Mouse (Mus musculus) forebrain, embryonic 13.5 days (tissue): Measurements from ENCODE around the gene Srrd. TPM values are rescaled to one million over a fixed set of nuclear protein-coding genes. Genes with fewer than 3 reads are reported as not detected.
"Not testable (repeated sequence)": the region's sequence is repeated elsewhere in the genome, so short reads cannot be mapped to it uniquely, and the experiment has no call there.

Source experiments
- ATAC-seq: fragments of 200-750 bp; cut with Nextera tagmentation; 2 replicates; pipeline ENCODE4 v1.8.0; 2017
- H3K27ac ChIP-seq: fragments of 300-500 bp; sonication (generic); 2 replicates; pipeline ENCODE4 v1.5.1; 2015; ENCODE audit warnings: inconsistent platforms, mild to moderate bottlenecking, moderate library complexity
- H3K27me3 ChIP-seq: fragments of 300-500 bp; sonication (generic); 2 replicates; pipeline ENCODE4 v1.6.1; 2015; ENCODE audit warnings: mild to moderate bottlenecking, inconsistent platforms
- H3K36me3 ChIP-seq: fragments of 300-500 bp; sonication (generic); 2 replicates; pipeline ENCODE4 v1.6.1; 2015; ENCODE audit warnings: mild to moderate bottlenecking, inconsistent platforms; ENCODE audit not compliant: poor library complexity, severe bottlenecking
- H3K4me1 ChIP-seq: fragments of 300-500 bp; sonication (generic); 2 replicates; pipeline ENCODE4 v1.6.1; 2015; ENCODE audit warnings: inconsistent platforms
- H3K4me2 ChIP-seq: fragments of 300-500 bp; sonication (generic); 2 replicates; pipeline ENCODE4 v1.6.1; 2015; ENCODE audit warnings: inconsistent platforms, mild to moderate bottlenecking, moderate library complexity
- H3K4me3 ChIP-seq: fragments of 300-500 bp; sonication (generic); 2 replicates; pipeline ENCODE4 v1.5.1; 2015; ENCODE audit warnings: mild to moderate bottlenecking, inconsistent platforms
- H3K9ac ChIP-seq: fragments of 300-500 bp; sonication (generic); 2 replicates; pipeline ENCODE4 v1.6.1; 2015; ENCODE audit warnings: mild to moderate bottlenecking, inconsistent platforms
- H3K9me3 ChIP-seq: fragments of 300-500 bp; sonication (generic); replicated peaks from 2 replicates; pipeline ENCODE4 v1.6.1; 2016; ENCODE audit warnings: inconsistent platforms
- WGBS: fragments of 180-500 bp; shearing (Covaris S2); methylation state at CpG from one replicate; pipeline ENCODE4 v1.1.7; 2015; 5-methylcytosine and 5-hydroxymethylcytosine counted together
- polyA plus RNA-seq: library from polyadenylated mRNA; unstranded; fragments of >200 nt; fragmentation: Nextera tagmentation; extraction: Ambion mirVana; gene quantifications from 2 replicates; pipeline ENCODE4 v1.2.1, GENCODE M21; 2015

Gene Srrd
- polyA plus RNA-seq, 1 experiment from 2014 or later, result 47.3 TPM

- peak within 1 kb of the TSS; percentile 53; the same call in 1 of the 2 replicates for H3K27ac ChIP-seq
- no peaks in the 10 kb centered on the region for H3K9me3 ChIP-seq
- peak within 1 kb of the TSS; percentile 87 for H3K4me3 ChIP-seq
- peak; percentile 93 for ATAC-seq
- peak within 1 kb of the TSS; percentile 78 for H3K4me2 ChIP-seq
- peaks cover 33% of the 10 kb centered on the region for H3K36me3 ChIP-seq
- no peaks in the 10 kb centered on the region for H3K27me3 ChIP-seq
- peak within 1 kb of the TSS; percentile 79 for H3K9ac ChIP-seq
- WGBS, result 8% methylated on average over 48 of the region's 48 CpGs
- H3K4me1 ChIP-seq, result peaks cover 21% of the 10 kb centered on the region
Observed at GRCm38 (mm10) chr5:112325546-112326445, 17.0 kb downstream of the Srrd start, which contains the start of gene Tfip11. Tfip11 (plus strand) TSS chr5:112326358.

GRCm38 (mm10) chr5:112324637-112325545, 17.9 kb downstream of the Srrd start:
- Histone ChIP-seq H3K27me3 (no peaks in the 10 kb centered on the region), H3K27ac (no peak overlapping the region), H3K9me3 (no peaks in the 10 kb centered on the region), H3K4me3 (no peak overlapping the region; the same call in 1 of the 2 replicates), H3K4me2 (peak overlapping the region; percentile 78), H3K36me3 (peaks cover 24% of the 10 kb centered on the region), H3K4me1 (peaks cover 21% of the 10 kb centered on the region), H3K9ac (no peak overlapping the region)
- ATAC-seq, result no peak
- 41% methylated on average over 24 of the region's 24 CpGs for WGBS

- Histone ChIP-seq H3K27me3 (no peaks in the 10 kb centered on the region), H3K9me3 (no peaks in the 10 kb centered on the region), H3K4me3 (no peak overlapping the region), H3K27ac (no peak overlapping the region), H3K4me1 (peaks cover 20% of the 10 kb centered on the region), H3K4me2 (no peak overlapping the region), H3K36me3 (peaks cover 8% of the 10 kb centered on the region), H3K9ac (no peak overlapping the region)
- ATAC-seq, result no peak
- 86% methylated on average over 6 of the region's 6 CpGs for WGBS
Observed at GRCm38 (mm10) chr5:112323246-112323645, 19.6 kb downstream of the Srrd start.

GRCm38 (mm10) chr5:112321376-112321775, 21.5 kb downstream of the Srrd start:
- H3K36me3 ChIP-seq, result no peaks in the 10 kb centered on the region
- no peaks in the 10 kb centered on the region for H3K9me3 ChIP-seq
- no peak overlapping the region for H3K4me3 ChIP-seq
- H3K27me3 ChIP-seq, result no peaks in the 10 kb centered on the region
- peaks cover 5% of the 10 kb centered on the region; the same call in 1 of the 2 replicates for H3K4me1 ChIP-seq
- H3K9ac ChIP-seq, result no peak overlapping the region
- WGBS, result 78% methylated on average over 4 of the region's 4 CpGs
- H3K4me2 ChIP-seq, result no peak overlapping the region
- no peak for ATAC-seq
- no peak overlapping the region for H3K27ac ChIP-seq

GRCm38 (mm10) chr5:112320936-112321335, 21.9 kb downstream of the Srrd start:
- ATAC-seq, result no peak
- WGBS, result 75% methylated on average over 6 of the region's 6 CpGs
- Histone ChIP-seq H3K9me3 (no peaks in the 10 kb centered on the region), H3K9ac (no peak overlapping the region), H3K4me3 (no peak overlapping the region), H3K27me3 (no peaks in the 10 kb centered on the region), H3K27ac (no peak overlapping the region), H3K4me1 (peaks cover 5% of the 10 kb centered on the region; the same call in 1 of the 2 replicates), H3K4me2 (no peak overlapping the region), H3K36me3 (peaks cover 1% of the 10 kb centered on the region)

GRCm38 (mm10) chr5:112320379-112320778, 22.5 kb downstream of the Srrd start:
- H3K4me1 ChIP-seq, result peaks cover 3% of the 10 kb centered on the region; the same call in 1 of the 2 replicates
- ATAC-seq, result no peak
- no peak overlapping the region for H3K9ac ChIP-seq
- peaks cover 7% of the 10 kb centered on the region for H3K36me3 ChIP-seq
- 83% methylated on average over 5 of the region's 5 CpGs for WGBS
- no peak overlapping the region for H3K27ac ChIP-seq
- no peaks in the 10 kb centered on the region for H3K9me3 ChIP-seq
- H3K4me2 ChIP-seq, result no peak overlapping the region
- no peak overlapping the region for H3K4me3 ChIP-seq
- H3K27me3 ChIP-seq, result no peaks in the 10 kb centered on the region

GRCm38 (mm10) chr5:112319343-112319742, 23.5 kb downstream of the Srrd start:
- H3K4me1 ChIP-seq, ATAC-seq: not testable (repeated sequence)

GRCm38 (mm10) chr5:112317328-112317727, 25.5 kb downstream of the Srrd start:
- H3K9ac ChIP-seq, result no peak overlapping the region
- H3K27ac ChIP-seq, result no peak overlapping the region
- no peaks in the 10 kb centered on the region for H3K4me1 ChIP-seq
- no peak overlapping the region for H3K4me3 ChIP-seq
- WGBS, result 63% methylated on average over 5 of the region's 5 CpGs
- H3K27me3 ChIP-seq, result no peaks in the 10 kb centered on the region
- no peak overlapping the region for H3K4me2 ChIP-seq
- peaks cover 21% of the 10 kb centered on the region for H3K36me3 ChIP-seq
- H3K9me3 ChIP-seq, result no peaks in the 10 kb centered on the region
- no peak for ATAC-seq

More at GRCm38 (mm10) chr5:112319343-112319742, 23.5 kb downstream of the Srrd start:
- not testable (repeated sequence) for H3K9ac ChIP-seq, H3K4me3 ChIP-seq, H3K9me3 ChIP-seq, H3K27me3 ChIP-seq, H3K4me2 ChIP-seq, H3K27ac ChIP-seq
- H3K36me3 ChIP-seq, result peaks cover 10% of the 10 kb centered on the region
- WGBS, result 79% methylated on average over 2 of the region's 2 CpGs

GRCm38 (mm10) chr5:112316468-112316867, 26.4 kb downstream of the Srrd start:
- no peak overlapping the region for H3K4me3 ChIP-seq
- no peak for ATAC-seq
- peaks cover 23% of the 10 kb centered on the region for H3K36me3 ChIP-seq
- no peaks in the 10 kb centered on the region for H3K27me3 ChIP-seq
- no peak overlapping the region for H3K27ac ChIP-seq
- no peaks in the 10 kb centered on the region for H3K9me3 ChIP-seq
- no peak overlapping the region; the same call in 1 of the 2 replicates for H3K9ac ChIP-seq
- H3K4me1 ChIP-seq, result no peaks in the 10 kb centered on the region
- no peak overlapping the region for H3K4me2 ChIP-seq
- WGBS, result 63% methylated on average over 5 of the region's 5 CpGs

GRCm38 (mm10) chr5:112313222-112313885, 29.5 kb downstream of the Srrd start:
- peaks cover 53% of the 10 kb centered on the region for H3K36me3 ChIP-seq
- WGBS, result 50% methylated on average over 11 of the region's 11 CpGs
- H3K4me2 ChIP-seq, result no peak overlapping the region
- H3K4me1 ChIP-seq, result no peaks in the 10 kb centered on the region
- H3K4me3 ChIP-seq, result no peak overlapping the region
- no peaks in the 10 kb centered on the region for H3K27me3 ChIP-seq
- peak overlapping the region; percentile 51 for H3K27ac ChIP-seq
- H3K9ac ChIP-seq, result 0 out of 2 replicates have a peak overlapping the region, but pooled peaks have one; percentile 21
- no peak for ATAC-seq
- H3K9me3 ChIP-seq, result no peaks in the 10 kb centered on the region

GRCm38 (mm10) chr5:112305842-112306241, 37.0 kb downstream of the Srrd start:
- Histone ChIP-seq H3K9me3 (no peaks in the 10 kb centered on the region), H3K27me3 (no peaks in the 10 kb centered on the region), H3K36me3 (peaks cover 37% of the 10 kb centered on the region), H3K4me2 (no peak overlapping the region), H3K4me1 (no peaks in the 10 kb centered on the region), H3K9ac (no peak overlapping the region), H3K27ac (no peak overlapping the region), H3K4me3 (no peak overlapping the region)
- ATAC-seq, result no peak
- WGBS, result 66% methylated on average over 5 of the region's 5 CpGs
